Mouse (Mus musculus): ENCODE results near the gene Hmgcs2. TPM values are rescaled to one million over a fixed set of nuclear protein-coding genes. Genes with fewer than 3 reads are reported as not detected.
A peak's percentile ranks its signal among the peaks of the same experiment; 100 is the strongest.

Gene Hmgcs2
- total and polyA plus RNA-seq, 3 experiments: 0.12 to 0.81 TPM; not detected in 1

DNA sequence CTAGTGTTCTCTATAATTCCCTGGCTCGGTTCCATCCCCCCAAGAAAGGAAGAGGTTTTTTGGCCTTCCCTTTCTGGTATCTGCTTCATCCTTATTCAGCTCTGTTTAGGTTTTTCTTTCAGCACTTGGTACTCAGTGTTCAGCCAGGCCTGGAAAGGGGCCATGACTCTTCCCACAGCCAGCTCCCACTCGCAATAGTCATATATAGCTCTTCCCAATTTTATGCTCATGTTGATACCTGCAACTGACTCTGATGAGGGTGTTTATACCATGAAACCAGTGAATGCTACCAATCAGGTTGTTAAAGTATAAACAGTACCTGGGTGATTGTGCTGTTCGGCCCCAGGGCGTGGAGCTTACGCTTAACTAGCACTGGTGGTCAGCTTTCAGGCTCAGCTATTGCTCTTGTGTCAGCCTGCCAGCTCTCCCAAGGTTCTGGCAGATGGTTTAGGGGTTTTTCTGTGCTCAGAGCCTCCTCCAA is 20.9 kb upstream of the Hmgcs2 start:
- DNase-seq (ENCODE audit: low read depth, low spot score): no peak
- Histone ChIP-seq H3K27ac (ENCODE audit: control insufficient read depth, low read depth, low read length) (no peak overlapping the region), H3K4me3 (ENCODE audit: control insufficient read depth in 1 of 2, insufficient read depth in 1 of 2, low read depth in 2 of 2, low read length in 2 of 2) (no peak overlapping the region), H3K27me3 (ENCODE audit: control insufficient read depth in 1 of 2, insufficient read depth in 2 of 2, low read length in 2 of 2) (no peaks in the 10 kb centered on the region), H3K79me2 (ENCODE audit: control insufficient read depth, insufficient read depth, low read length, poor library complexity) (no peaks in the 10 kb centered on the region), H3K36me3 (ENCODE audit: control insufficient read depth in 1 of 2, insufficient read depth in 2 of 2, low read length in 2 of 2) (peaks cover 0 to 2% of the 10 kb centered on the region in 2 experiments; a peak in 2 of 4 replicates), H3K9ac (ENCODE audit: control insufficient read depth, low read depth, low read length, poor library complexity, severe bottlenecking) (no peak overlapping the region), H3K4me1 (ENCODE audit: control insufficient read depth in 1 of 2, insufficient read depth in 2 of 2, low read length in 2 of 2) (peaks cover 0 to 10% of the 10 kb centered on the region in 2 experiments; a peak in 2 of 4 replicates), H3K9me3 (replicated peaks; ENCODE audit: insufficient read depth, low read length) (no peaks in the 10 kb centered on the region)
- TF ChIP-seq USF1 (IDR thresholded peaks at IDR 0.05; ENCODE audit: low read depth, low read length): no peak
- no peak for TF ChIP-seq POLR2A (IDR thresholded peaks at IDR 0.05; ENCODE audit: control insufficient read depth in 1 of 2, insufficient read depth in 1 of 2, low read depth in 1 of 2, low read length in 2 of 2, poor library complexity in 1 of 2)
- no peak for TF ChIP-seq CTCF (IDR thresholded peaks at IDR 0.05 in 2 of 3, conservative IDR thresholded peaks at IDR 0.05 in 1 of 3; ENCODE audit: control insufficient read depth in 1 of 3, insufficient read depth in 1 of 3, low read depth in 2 of 3, low read length in 3 of 3, poor library complexity in 1 of 3, severe bottlenecking in 1 of 3)
- no peak for TF ChIP-seq GATA1 (IDR thresholded peaks at IDR 0.05; ENCODE audit: low read depth, low read length)

- H3K27me3 ChIP-seq (ENCODE audit: control insufficient read depth in 1 of 2, insufficient read depth in 2 of 2, low read length in 2 of 2): no peaks in the 10 kb centered on the region
- no peaks in the 10 kb centered on the region for H3K79me2 ChIP-seq (ENCODE audit: control insufficient read depth, insufficient read depth, low read length, poor library complexity)
- TF ChIP-seq CHD1 (IDR thresholded peaks at IDR 0.05; ENCODE audit: low read depth, low read length) (no peak), SMC3 (IDR thresholded peaks at IDR 0.05; ENCODE audit: low read depth, low read length) (no peak), UBTF (IDR thresholded peaks at IDR 0.05; ENCODE audit: borderline replicate concordance, insufficient read depth, low read depth, low read length) (no peak), NELFE (IDR thresholded peaks at IDR 0.05; ENCODE audit: low read depth, low read length) (no peak), ZMIZ1 (IDR thresholded peaks at IDR 0.05; ENCODE audit: low read depth, low read length) (no peak), POLR2A (IDR thresholded peaks at IDR 0.05; ENCODE audit: control insufficient read depth in 1 of 2, insufficient read depth in 1 of 2, low read depth in 1 of 2, low read length in 2 of 2, poor library complexity in 1 of 2) (no peak), MAX (IDR thresholded peaks at IDR 0.05; ENCODE audit: low read length) (no peak), ZNF384 (IDR thresholded peaks at IDR 0.05; ENCODE audit: low read depth, low read length) (no peak), TBP (IDR thresholded peaks at IDR 0.05; ENCODE audit: low read depth, low read length) (no peak), JUND (IDR thresholded peaks at IDR 0.05; ENCODE audit: low read depth, low read length) (no peak), NRF1 (IDR thresholded peaks at IDR 0.05; ENCODE audit: insufficient read depth, low read depth, low read length, poor library complexity, severe bottlenecking) (no peak)
- no peaks in the 10 kb centered on the region for H3K9me3 ChIP-seq (replicated peaks; ENCODE audit: insufficient read depth, low read length)
- H3K27ac ChIP-seq (ENCODE audit: control insufficient read depth, low read depth, low read length): no peak overlapping the region
- H3K9ac ChIP-seq (ENCODE audit: control insufficient read depth, low read depth, low read length, poor library complexity, severe bottlenecking): no peak overlapping the region
- no peak overlapping the region for H3K4me3 ChIP-seq (ENCODE audit: control insufficient read depth in 1 of 2, insufficient read depth in 1 of 2, low read depth in 2 of 2, low read length in 2 of 2)
- peaks cover 0 to 2% of the 10 kb centered on the region in 2 experiments; a peak in 1 of 4 replicates for H3K36me3 ChIP-seq (ENCODE audit: control insufficient read depth in 1 of 2, insufficient read depth in 2 of 2, low read length in 2 of 2)
- no peak for DNase-seq (ENCODE audit: low read depth, low spot score)
- H3K4me1 ChIP-seq (ENCODE audit: control insufficient read depth in 1 of 2, insufficient read depth in 2 of 2, low read length in 2 of 2): peaks cover 0 to 7% of the 10 kb centered on the region in 2 experiments; a peak in 2 of 4 replicates
These were observed 19.7 kb upstream of the Hmgcs2 start for GRCm38 (mm10) chr3:98260534-98260933.

GRCm38 (mm10) chr3:98261415-98261814 is 18.8 kb upstream of the Hmgcs2 start:
- Histone ChIP-seq H3K9me3 (replicated peaks; ENCODE audit: insufficient read depth, low read length) (no peaks in the 10 kb centered on the region), H3K4me1 (ENCODE audit: control insufficient read depth in 1 of 2, insufficient read depth in 2 of 2, low read length in 2 of 2) (peaks cover 0 to 7% of the 10 kb centered on the region in 2 experiments; a peak in 2 of 4 replicates), H3K27me3 (ENCODE audit: control insufficient read depth in 1 of 2, insufficient read depth in 2 of 2, low read length in 2 of 2) (no peaks in the 10 kb centered on the region; a peak in 1 of 4 replicates), H3K4me3 (ENCODE audit: control insufficient read depth in 1 of 2, insufficient read depth in 1 of 2, low read depth in 2 of 2, low read length in 2 of 2) (no peak overlapping the region), H3K27ac (ENCODE audit: control insufficient read depth, low read depth, low read length) (no peak overlapping the region), H3K79me2 (ENCODE audit: control insufficient read depth, insufficient read depth, low read length, poor library complexity) (no peaks in the 10 kb centered on the region), H3K36me3 (ENCODE audit: control insufficient read depth in 1 of 2, insufficient read depth in 2 of 2, low read length in 2 of 2) (peaks cover 0 to 2% of the 10 kb centered on the region in 2 experiments; a peak in 1 of 4 replicates), H3K9ac (ENCODE audit: control insufficient read depth, low read depth, low read length, poor library complexity, severe bottlenecking) (no peak overlapping the region)
- TF ChIP-seq EP300 (IDR thresholded peaks at IDR 0.05; ENCODE audit: low read depth in 1 of 2, low read length in 2 of 2) (peak in 1 of 2 experiments; percentile 52; a peak in 2 of 4 replicates), POLR2A (IDR thresholded peaks at IDR 0.05; ENCODE audit: control insufficient read depth in 1 of 2, insufficient read depth in 1 of 2, low read depth in 1 of 2, low read length in 2 of 2, poor library complexity in 1 of 2) (no peak), MAX (IDR thresholded peaks at IDR 0.05; ENCODE audit: low read length) (no peak), TAL1 (IDR thresholded peaks at IDR 0.05; ENCODE audit: low read length) (peak; percentile 30; the same call in 1 of the 2 replicates), GATA1 (IDR thresholded peaks at IDR 0.05; ENCODE audit: low read depth, low read length) (0 out of 2 replicates have a peak, but pooled peaks have one; percentile 33)
- peak; percentile 34 for DNase-seq (ENCODE audit: low read depth, low spot score)

All from MEL (cell line).